Comparison of ENCODE assay signal across 19 mouse cellular contexts in genomic region chr6:84561171-84561570, GRCm38 (mm10). TPM values are rescaled to one million over a fixed set of nuclear protein-coding genes. Genes with fewer than 3 reads are reported as not detected.
"Had no signal": no experiment of that assay in that cellular context is flagged by ENCODE, and none has a peak within 500 bp of the region (broad histone marks: within the 10 kb centered on the region; RNA-seq: fewer than 3 reads in every experiment).

No protein-coding gene starts in this region.

- H3K36me3 ChIP-seq: liver, embryonic 15.5 days; midbrain, embryonic 13.5 days; midbrain, embryonic 15.5 days; neural tube, embryonic 12.5 days; stomach, embryonic 15.5 days had no signal

- H3K27me3 ChIP-seq: liver, embryonic 15.5 days; midbrain, embryonic 13.5 days; midbrain, embryonic 15.5 days; neural tube, embryonic 12.5 days; stomach, embryonic 15.5 days had no signal

- ATAC-seq: liver, postnatal 0 days; midbrain, embryonic 13.5 days; midbrain, embryonic 15.5 days had no signal

- H3K4me3 ChIP-seq: liver, embryonic 15.5 days; megakaryocyte, embryonic 14.5 days; midbrain, embryonic 13.5 days; midbrain, embryonic 15.5 days; neural tube, embryonic 12.5 days; stomach, embryonic 15.5 days had no signal

- DNase-seq: liver, postnatal 0 days; lung, adult 2 months; lung, postnatal 14 days; lung, postnatal 36 days; right cerebral cortex, postnatal 14 days; thymus, adult 2 months; thymus, postnatal 36 days had no signal

- H3K27ac ChIP-seq: liver, embryonic 15.5 days; macrophage; midbrain, embryonic 13.5 days; midbrain, embryonic 15.5 days; neural tube, embryonic 12.5 days; stomach, embryonic 15.5 days; stomach, postnatal 0 days had no signal

- H3K9ac ChIP-seq: liver, embryonic 15.5 days; liver, postnatal 0 days; midbrain, embryonic 13.5 days; midbrain, embryonic 15.5 days; neural tube, embryonic 12.5 days; stomach, embryonic 15.5 days had no signal

- H3K4me2 ChIP-seq: liver, embryonic 15.5 days; midbrain, embryonic 11.5 days; midbrain, embryonic 13.5 days; midbrain, embryonic 15.5 days; neural tube, embryonic 12.5 days; stomach, embryonic 15.5 days had no signal

- H3K4me1 ChIP-seq: liver, embryonic 15.5 days; megakaryocyte, embryonic 14.5 days; midbrain, embryonic 13.5 days; midbrain, embryonic 15.5 days; neural tube, embryonic 12.5 days; stomach, embryonic 15.5 days had no signal

- H3K9me3 ChIP-seq: liver, embryonic 15.5 days; midbrain, embryonic 13.5 days; midbrain, embryonic 15.5 days; neural tube, embryonic 12.5 days; stomach, embryonic 15.5 days had no signal

RNA-seq across cellular contexts. Expression of gene Cyp26b1, which starts 32.5 kb away (rescaled TPM):
- total RNA-seq: megakaryocyte progenitor cell, adult 5-6 weeks; monocyte, adult 5-6 weeks; neutrophil, adult 5-6 weeks had no signal
